Comparison of ENCODE assay signal across 17 mouse cellular contexts in the genomic region with DNA sequence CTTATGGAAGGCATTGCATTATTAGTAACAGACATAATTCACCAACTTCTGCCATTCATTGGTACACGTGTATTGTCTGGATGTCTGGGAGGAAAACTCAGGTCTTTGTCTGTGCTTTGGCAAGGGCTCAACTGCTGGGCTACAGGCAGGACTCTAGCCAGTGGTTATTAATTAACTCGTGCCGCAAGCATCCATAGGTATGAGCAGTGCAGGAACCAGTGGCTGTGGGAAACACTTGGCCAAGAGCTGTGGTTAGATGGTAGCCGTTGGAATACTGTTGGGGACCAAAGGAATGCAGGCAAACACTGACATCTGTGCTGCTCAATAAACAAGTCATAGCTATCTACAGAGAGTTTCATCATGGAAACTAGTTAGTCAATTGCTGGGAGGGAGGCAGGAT.
A peak's percentile ranks its signal among the peaks of the same experiment; 100 is the strongest.
DNase-seq lines count a peak whose midpoint lies in the region; ATAC-seq and TF ChIP-seq lines count a peak whose summit lies in the region.
"Had no signal": no experiment of that assay in that cellular context is flagged by ENCODE, and none has a peak within 500 bp of the region (broad histone marks: within the 10 kb centered on the region; RNA-seq: fewer than 3 reads in every experiment).

No protein-coding gene starts in this region.

- no peak for TF ChIP-seq POLR2A in kidney, adult 2 months (IDR thresholded peaks at IDR 0.05; ENCODE audit: low read depth, low read length)

- H3K4me2 ChIP-seq in kidney, embryonic 16.5 days (replicated peaks; ENCODE audit: low read depth, low read length), result no peak overlapping the region
- H3K4me2 ChIP-seq: embryonic facial prominence, embryonic 12.5 days; forebrain, embryonic 12.5 days; heart, embryonic 13.5 days; hindbrain, embryonic 15.5 days had no signal

- DNase-seq in kidney, adult 2 months, result peak; percentile 65
- DNase-seq in kidney, adult 8-10 months, result peak; percentile 26 to 53
- DNase-seq in kidney, postnatal 25 days, result peak; percentile 61 to 65
- DNase-seq in layer of hippocampus, adult 9-10 months (ENCODE audit: low spot score), result no peak
- no peak for DNase-seq in gastrocnemius, adult 18-20 months (ENCODE audit: low spot score)
- DNase-seq: adrenal gland, postnatal 10 days; cerebellum, adult 11-12 months; cerebellum, adult 9-10 months; cerebellum, postnatal 25 days; gastrocnemius, postnatal 36 days; heart, adult 11 months; heart, postnatal 36 days had no signal

- 53% methylated on average over 4 of the region's 4 CpGs for WGBS in kidney, adult 2 months
- WGBS in kidney, embryonic 16.5 days, result 75% methylated on average over 4 of the region's 4 CpGs

- no peaks in the 10 kb centered on the region for H3K9me3 ChIP-seq in kidney, embryonic 16.5 days (ENCODE audit: low read length)
- H3K9me3 ChIP-seq: embryonic facial prominence, embryonic 12.5 days; forebrain, embryonic 12.5 days; heart, embryonic 13.5 days; hindbrain, embryonic 15.5 days had no signal

- no peak overlapping the region for H3K27ac ChIP-seq in kidney, adult 2 months (ENCODE audit: insufficient read depth, low read depth, low read length)
- H3K27ac ChIP-seq in kidney, embryonic 16.5 days (ENCODE audit: low read length), result no peak overlapping the region
- H3K27ac ChIP-seq: embryonic facial prominence, embryonic 12.5 days; forebrain, embryonic 12.5 days; heart, embryonic 13.5 days; hindbrain, embryonic 15.5 days had no signal

- no peak for TF ChIP-seq CTCF in kidney, adult 2 months (conservative IDR thresholded peaks at IDR 0.05; ENCODE audit: insufficient read depth, insufficient read length, low read depth, low read length)

- H3K36me3 ChIP-seq in kidney, adult 2 months (ENCODE audit: control insufficient read depth, insufficient read depth, low read length), result no peaks in the 10 kb centered on the region
- H3K36me3 ChIP-seq in kidney, embryonic 16.5 days (ENCODE audit: insufficient read depth, low read length), result no peaks in the 10 kb centered on the region
- H3K36me3 ChIP-seq: embryonic facial prominence, embryonic 12.5 days; forebrain, embryonic 12.5 days; heart, embryonic 13.5 days; hindbrain, embryonic 15.5 days had no signal

- no peak for ATAC-seq in kidney, embryonic 16.5 days (ENCODE audit: low FRiP score, low TSS enrichment)

- no peaks in the 10 kb centered on the region for H3K27me3 ChIP-seq in kidney, adult 2 months (replicated peaks; ENCODE audit: control insufficient read depth, insufficient read depth, low read length)
- H3K27me3 ChIP-seq in kidney, embryonic 16.5 days (ENCODE audit: insufficient read depth, low read length), result no peaks in the 10 kb centered on the region
- H3K27me3 ChIP-seq: embryonic facial prominence, embryonic 12.5 days; forebrain, embryonic 12.5 days; heart, embryonic 13.5 days; hindbrain, embryonic 15.5 days had no signal

- H3K9ac ChIP-seq in kidney, embryonic 16.5 days (replicated peaks; ENCODE audit: low read length), result no peak overlapping the region
- H3K9ac ChIP-seq: embryonic facial prominence, embryonic 12.5 days; forebrain, embryonic 12.5 days; heart, embryonic 13.5 days; hindbrain, embryonic 15.5 days had no signal

- no peaks in the 10 kb centered on the region for H3K4me1 ChIP-seq in kidney, adult 2 months (ENCODE audit: control insufficient read depth, insufficient read depth, low read length)
- H3K4me1 ChIP-seq in kidney, embryonic 16.5 days (ENCODE audit: insufficient read depth, low read length), result no peaks in the 10 kb centered on the region
- H3K4me1 ChIP-seq: embryonic facial prominence, embryonic 12.5 days; forebrain, embryonic 12.5 days; heart, embryonic 13.5 days; hindbrain, embryonic 15.5 days had no signal

- no peak overlapping the region for H3K4me3 ChIP-seq in kidney, adult 2 months (ENCODE audit: insufficient read depth, low read depth, low read length)
- no peak overlapping the region for H3K4me3 ChIP-seq in kidney, embryonic 16.5 days (ENCODE audit: low read length)
- H3K4me3 ChIP-seq: embryonic facial prominence, embryonic 12.5 days; forebrain, embryonic 12.5 days; heart, embryonic 13.5 days; hindbrain, embryonic 15.5 days had no signal

Comparison
In these comparisons a context has a peak if more than half of its experiments do, and no peak if none do; other contexts are left out.
1. DNase-seq: peak in kidney, adult 2 months (single experiment), kidney, adult 8-10 months (2 of 2) and kidney, postnatal 25 days (2 of 2); none in layer of hippocampus, adult 9-10 months (single experiment) and gastrocnemius, adult 18-20 months (single experiment).